Mouse (Mus musculus): ENCODE results near the gene Cep250. TPM values are rescaled to one million over a fixed set of nuclear protein-coding genes. Genes with fewer than 3 reads are reported as not detected.

Cep250 gene
- polyA plus RNA-seq, 1 experiment, result 23.7 TPM

DNA sequence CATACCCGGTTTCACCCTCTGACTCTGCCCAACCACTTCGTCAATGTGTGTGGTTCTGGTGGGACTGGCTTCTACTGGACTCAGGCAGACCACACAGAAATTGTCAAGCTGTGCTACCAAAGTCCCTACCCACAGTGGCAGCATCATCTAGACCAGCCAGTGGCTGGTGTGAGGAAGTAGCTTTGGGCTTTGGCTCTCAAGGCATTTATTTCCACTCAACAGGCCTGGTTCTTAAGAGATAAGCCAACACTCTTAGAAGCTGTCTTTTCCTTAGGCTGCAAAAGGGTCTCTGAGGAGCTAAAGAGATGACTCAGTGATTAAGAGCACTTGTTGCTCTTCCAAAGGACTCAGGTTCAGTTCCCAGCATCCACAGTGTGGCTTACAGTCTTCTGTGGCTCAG, 65.5 kb downstream of the Cep250 start:
- DNase-seq (ENCODE audit: low read depth), result no peak
- TF ChIP-seq POLR2A (IDR thresholded peaks at IDR 0.05; ENCODE audit: borderline replicate concordance, extremely low read depth, insufficient read depth, insufficient read length, poor library complexity, severe bottlenecking) (no peak), CTCF (IDR thresholded peaks at IDR 0.05; ENCODE audit: borderline replicate concordance, extremely low read depth, insufficient read depth, insufficient read length) (no peak)

DNA sequence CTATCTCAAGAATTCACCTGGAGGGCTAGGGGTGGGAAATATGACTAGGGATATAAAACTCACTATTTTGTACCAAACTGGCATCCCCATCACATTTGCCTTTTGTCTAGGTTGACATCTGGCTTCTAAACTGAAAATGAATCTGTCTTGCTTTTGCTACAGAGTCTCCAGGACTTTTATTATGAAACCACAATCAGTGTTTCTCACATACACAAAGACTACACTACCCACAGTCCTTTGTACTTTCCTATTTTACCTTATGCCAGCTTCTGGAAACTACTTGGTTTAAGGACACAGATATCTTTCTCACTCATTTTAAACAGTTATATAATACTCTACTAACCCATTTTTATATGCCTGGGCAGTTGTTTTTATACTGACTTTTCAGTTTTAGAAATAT, 69.2 kb downstream of the Cep250 start:
- DNase-seq (ENCODE audit: low read depth), result peak; percentile 22
- TF ChIP-seq POLR2A (IDR thresholded peaks at IDR 0.05; ENCODE audit: borderline replicate concordance, extremely low read depth, insufficient read depth, insufficient read length, poor library complexity, severe bottlenecking), result no peak
- TF ChIP-seq CTCF (IDR thresholded peaks at IDR 0.05; ENCODE audit: borderline replicate concordance, extremely low read depth, insufficient read depth, insufficient read length), result no peak

DNA sequence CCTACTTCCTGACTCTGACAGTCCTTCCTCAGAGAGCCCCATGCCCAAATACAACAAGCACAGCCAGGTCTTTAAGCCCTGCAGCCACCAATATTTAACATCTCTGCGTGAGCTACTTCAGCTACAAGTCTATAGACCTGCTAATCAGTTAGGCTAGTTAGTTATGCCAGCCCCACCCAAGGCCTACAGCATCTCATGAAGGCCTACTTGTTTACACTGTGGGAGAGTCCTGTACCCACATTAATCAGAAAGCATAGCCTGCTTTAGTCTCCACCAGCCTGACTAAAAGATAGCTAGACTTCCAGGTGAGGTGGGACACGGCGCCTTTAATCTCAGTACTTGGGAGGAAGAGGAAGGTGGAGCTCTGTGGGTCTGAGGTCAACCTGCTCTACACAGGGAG, 83.1 kb downstream of the Cep250 start:
- no peak for TF ChIP-seq POLR2A (IDR thresholded peaks at IDR 0.05; ENCODE audit: borderline replicate concordance, extremely low read depth, insufficient read depth, insufficient read length, poor library complexity, severe bottlenecking)
- TF ChIP-seq CTCF (IDR thresholded peaks at IDR 0.05; ENCODE audit: borderline replicate concordance, extremely low read depth, insufficient read depth, insufficient read length), result no peak
- no peak for DNase-seq (ENCODE audit: low read depth)

DNA sequence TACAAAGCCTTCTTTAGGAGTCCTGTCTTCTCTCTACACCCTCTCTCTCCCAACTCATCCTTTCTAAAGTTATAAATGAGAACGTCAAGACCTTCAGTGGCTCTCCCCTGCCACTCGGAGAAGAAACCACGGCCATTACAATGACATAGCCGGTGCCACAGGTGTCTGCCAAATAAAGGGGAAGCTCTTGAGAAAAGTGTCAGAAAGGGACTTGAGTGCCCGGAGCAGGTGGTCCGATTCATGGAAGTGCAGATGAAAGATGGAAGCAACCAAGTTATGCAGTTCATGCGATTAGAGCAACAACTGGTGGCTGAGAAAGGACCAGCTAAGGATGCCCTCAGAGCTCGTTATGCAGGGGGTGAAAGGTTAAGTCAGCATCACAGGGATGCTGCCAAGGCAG, 86.6 kb downstream of the Cep250 start:
- no peak for TF ChIP-seq CTCF (IDR thresholded peaks at IDR 0.05; ENCODE audit: borderline replicate concordance, extremely low read depth, insufficient read depth, insufficient read length)
- TF ChIP-seq POLR2A (IDR thresholded peaks at IDR 0.05; ENCODE audit: borderline replicate concordance, extremely low read depth, insufficient read depth, insufficient read length, poor library complexity, severe bottlenecking), result no peak
- no peak for DNase-seq (ENCODE audit: low read depth)

DNA sequence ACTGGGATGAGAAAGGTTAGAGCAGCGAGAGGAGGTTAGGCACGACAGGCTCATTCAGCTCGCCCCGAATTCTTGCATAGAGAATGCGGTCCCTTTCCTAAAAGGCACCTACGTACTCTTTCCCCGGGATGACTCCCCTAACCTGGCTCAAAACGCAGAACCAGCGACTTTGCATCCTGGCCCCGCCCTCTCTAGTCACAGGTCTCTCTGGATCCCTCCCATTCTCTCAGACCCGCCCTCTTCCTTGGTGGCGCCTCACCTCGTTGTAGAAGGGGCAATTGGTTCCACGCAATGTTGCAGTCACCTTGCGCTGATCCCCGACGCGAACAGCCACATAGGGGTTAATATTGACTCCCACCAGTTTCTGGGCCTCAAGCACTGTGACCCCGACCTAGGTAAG, 91.7 kb downstream of the Cep250 start:
- TF ChIP-seq CTCF (IDR thresholded peaks at IDR 0.05; ENCODE audit: borderline replicate concordance, extremely low read depth, insufficient read depth, insufficient read length) (no peak), POLR2A (IDR thresholded peaks at IDR 0.05; ENCODE audit: borderline replicate concordance, extremely low read depth, insufficient read depth, insufficient read length, poor library complexity, severe bottlenecking) (no peak)

More for the DNA sequence above, 91.7 kb downstream of the Cep250 start:
- DNase-seq (ENCODE audit: low read depth), result no peak

Other genes starting within 250 kb of the Cep250 start
- gene Edem2, start 227.0 kb upstream of the Cep250 start, polyA plus RNA-seq (2012; rRNA removed), result 58.4 and 84.7 TPM in 2 replicates
- gene Gm17581, start 220.6 kb upstream of the Cep250 start, polyA plus RNA-seq (2012; rRNA removed), result not detected in 2 replicates
- gene Procr, start 205.3 kb upstream of the Cep250 start, polyA plus RNA-seq (2012; rRNA removed), result 2.4 and 3.1 TPM in 2 replicates
- gene Mmp24, start 181.1 kb upstream of the Cep250 start, polyA plus RNA-seq (2012; rRNA removed), result 65.2 and 81.3 TPM in 2 replicates
- 21.5 and 26.5 TPM in 2 replicates for gene BC029722, start 137.0 kb upstream of the Cep250 start, polyA plus RNA-seq (2012; rRNA removed)
- 88.8 and 100.0 TPM in 2 replicates for gene Eif6, start 129.5 kb upstream of the Cep250 start, polyA plus RNA-seq (2012; rRNA removed)
- 0.04 TPM in 2 replicates for gene Fam83c, start 121.6 kb upstream of the Cep250 start, polyA plus RNA-seq (2012; rRNA removed)
- 40.4 and 44.9 TPM in 2 replicates for gene Uqcc1, start 26.1 kb upstream of the Cep250 start, polyA plus RNA-seq (2012; rRNA removed)
- gene Gm15557, start 15.7 kb upstream of the Cep250 start, polyA plus RNA-seq (2012; rRNA removed), result not detected in 2 replicates
- gene Gdf5, start 11.1 kb upstream of the Cep250 start, polyA plus RNA-seq (2012; rRNA removed), result 1.4 and 1.7 TPM in 2 replicates
- gene 6430550D23Rik, start 51.5 kb downstream of the Cep250 start, polyA plus RNA-seq (2012; rRNA removed), result 3.0 and 5.9 TPM in 2 replicates
- 418 and 463 TPM in 2 replicates for gene Ergic3, start 51.6 kb downstream of the Cep250 start, polyA plus RNA-seq (2012; rRNA removed)
- 0.06 and 0.07 TPM in 2 replicates for gene Fer1l4, start 96.5 kb downstream of the Cep250 start, polyA plus RNA-seq (2012; rRNA removed)
- gene Spag4, start 108.7 kb downstream of the Cep250 start, polyA plus RNA-seq (2012; rRNA removed), result 8.8 and 12.1 TPM in 2 replicates
- gene Cpne1, start 155.5 kb downstream of the Cep250 start, polyA plus RNA-seq (2012; rRNA removed), result 78.8 and 96.1 TPM in 2 replicates
- gene Rbm12, start 155.5 kb downstream of the Cep250 start, polyA plus RNA-seq (2012; rRNA removed), result 25.9 and 36.7 TPM in 2 replicates
- 13.2 and 13.9 TPM in 2 replicates for gene Gm28036, start 170.6 kb downstream of the Cep250 start, polyA plus RNA-seq (2012; rRNA removed)
- gene Romo1, start 187.6 kb downstream of the Cep250 start, polyA plus RNA-seq (2012; rRNA removed), result 307 and 437 TPM in 2 replicates
- gene Nfs1, start 187.7 kb downstream of the Cep250 start, polyA plus RNA-seq (2012; rRNA removed), result 28.5 and 37.2 TPM in 2 replicates
- 133 and 188 TPM in 2 replicates for gene Rbm39, start 223.8 kb downstream of the Cep250 start, polyA plus RNA-seq (2012; rRNA removed)
- 28.8 and 31.4 TPM in 2 replicates for gene Phf20, start 240.0 kb downstream of the Cep250 start, polyA plus RNA-seq (2012; rRNA removed)